Mouse (Mus musculus) heart, postnatal 0 days (tissue): Measurements from ENCODE around the gene Cdyl. TPM values are rescaled to one million over a fixed set of nuclear protein-coding genes. Genes with fewer than 3 reads are reported as not detected.
A peak's percentile ranks its signal among the peaks of the same experiment; 100 is the strongest.

Source experiments
- ATAC-seq: fragments of 200-750 bp; cut with Nextera tagmentation; 2 replicates; pipeline ENCODE4 v1.8.0; 2017; ENCODE audit warnings: low read depth, moderate number of reproducible peaks, moderate library complexity; ENCODE audit not compliant: insufficient read depth
- DNase-seq: peaks from one replicate; pipeline ENCODE4 v3.0.0-alpha.2; 2016; ENCODE audit warnings: low spot score
- H3K27ac ChIP-seq: fragments of 300-500 bp; sonication (generic); 2 replicates; pipeline ENCODE4 v1.5.1; 2014; ENCODE audit warnings: low read depth, mild to moderate bottlenecking
- H3K27me3 ChIP-seq: fragments of 300-500 bp; sonication (generic); 2 replicates; pipeline ENCODE4 v1.6.1; 2014; ENCODE audit warnings: low read length, mixed read lengths; ENCODE audit not compliant: control insufficient read depth, insufficient read depth
- H3K36me3 ChIP-seq: fragments of 300-500 bp; sonication (generic); replicated peaks from 2 replicates; pipeline ENCODE4 v1.6.1; 2014; ENCODE audit warnings: low read length, mixed read lengths; ENCODE audit not compliant: control insufficient read depth, insufficient read depth
- H3K4me1 ChIP-seq: fragments of 300-500 bp; sonication (generic); 2 replicates; pipeline ENCODE4 v1.6.1; 2014; ENCODE audit warnings: antibody characterized with exemption; ENCODE audit not compliant: control insufficient read depth, insufficient read depth
- H3K4me2 ChIP-seq: fragments of 300-500 bp; sonication (generic); 2 replicates; pipeline ENCODE4 v1.6.1; 2014; ENCODE audit warnings: low read depth, mild to moderate bottlenecking, low read length, moderate library complexity
- H3K4me3 ChIP-seq: fragments of 300-500 bp; sonication (generic); 2 replicates; pipeline ENCODE4 v1.5.1; 2014; ENCODE audit warnings: low read depth, low read length
- H3K9ac ChIP-seq: fragments of 300-500 bp; sonication (generic); replicated peaks from 2 replicates; pipeline ENCODE4 v1.6.1; 2014; ENCODE audit warnings: low read depth, low read length, mixed read lengths
- H3K9me3 ChIP-seq: fragments of 300-500 bp; sonication (generic); replicated peaks from 2 replicates; pipeline ENCODE4 v1.6.1; 2016; ENCODE audit warnings: low read length; ENCODE audit not compliant: control insufficient read depth
- CTCF ChIP-seq: IDR thresholded peaks from 2 replicates; pipeline ENCODE4 v1.5.1; 2016; ENCODE audit warnings: antibody characterized with exemption, control low read depth, low read depth
- EP300 ChIP-seq: IDR thresholded peaks from 2 replicates; pipeline ENCODE4 v1.6.1; 2016; ENCODE audit warnings: antibody characterized with exemption, low read depth
- WGBS: fragments of 180-500 bp; shearing (Covaris S2); extraction: QIAGEN DNeasy Blood & Tissue Kit; methylation state at CpG from one replicate; pipeline ENCODE4 v1.1.7; 2014; 5-methylcytosine and 5-hydroxymethylcytosine counted together
- polyA plus RNA-seq: library from polyadenylated mRNA; unstranded; fragments of >200 nt; fragmentation: Nextera tagmentation; extraction: Ambion mirVana; gene quantifications from 2 replicates; pipeline ENCODE4 v1.2.1, GENCODE M21; 2015
- total RNA-seq: library from RNA; depleted of rRNA; stranded (reverse); fragments of >200 nt; gene quantifications from 2 replicates; pipeline ENCODE4 v1.2.3, GENCODE M21; 2014; ENCODE audit warnings: low replicate concordance; rRNA removed

Gene Cdyl
- total RNA-seq (9.2 and 14.0 TPM in 2 replicates), polyA plus RNA-seq (5.3 and 6.1 TPM in 2 replicates)

DNA sequence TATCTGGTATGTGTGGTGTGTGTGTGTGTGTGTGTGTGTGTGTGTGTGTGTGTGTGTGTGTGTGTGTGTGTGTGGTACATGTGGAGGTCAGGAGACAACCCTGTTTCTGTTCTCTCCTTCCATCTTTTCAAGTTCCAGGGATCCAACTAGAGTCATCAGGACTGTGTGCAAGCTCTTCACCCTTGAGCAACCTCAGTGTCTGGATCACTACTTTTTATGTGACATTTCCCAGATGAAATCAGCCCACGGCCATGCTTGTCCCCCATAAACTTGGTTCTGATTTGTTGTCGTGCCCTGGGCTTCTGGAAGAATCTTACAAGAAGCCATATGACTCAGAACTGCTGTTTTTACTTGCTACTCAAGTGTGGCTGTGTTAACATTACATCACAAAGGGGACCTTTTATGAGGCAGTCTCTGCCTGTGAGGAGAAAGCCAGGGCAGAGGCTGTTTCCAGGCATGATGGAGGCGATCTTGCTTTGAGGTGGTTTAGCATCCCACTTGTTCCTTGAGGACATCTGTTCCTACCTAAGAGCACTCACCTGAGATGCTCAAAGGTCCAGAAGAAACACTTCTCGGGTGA is at the start of gene Cdyl:
Gene Cdyl (plus strand): TSS at position 428 of the 580 bp plus-strand sequence.
- H3K27me3 ChIP-seq: no peaks in the 10 kb centered on the region
- TF ChIP-seq CTCF: no peak
- no peak for TF ChIP-seq EP300
- no peaks in the 10 kb centered on the region for H3K9me3 ChIP-seq
- WGBS: 63% methylated on average over 4 of the region's 4 CpGs
- DNase-seq (no peak), ATAC-seq (no peak)
- H3K4me1 ChIP-seq: no peaks in the 10 kb centered on the region
- no peak within 1 kb of the TSS for H3K4me2 ChIP-seq
- no peak within 1 kb of the TSS for H3K27ac ChIP-seq
- H3K9ac ChIP-seq: no peak within 1 kb of the TSS
- H3K36me3 ChIP-seq: no peaks in the 10 kb centered on the region
- no peak within 1 kb of the TSS for H3K4me3 ChIP-seq

DNA sequence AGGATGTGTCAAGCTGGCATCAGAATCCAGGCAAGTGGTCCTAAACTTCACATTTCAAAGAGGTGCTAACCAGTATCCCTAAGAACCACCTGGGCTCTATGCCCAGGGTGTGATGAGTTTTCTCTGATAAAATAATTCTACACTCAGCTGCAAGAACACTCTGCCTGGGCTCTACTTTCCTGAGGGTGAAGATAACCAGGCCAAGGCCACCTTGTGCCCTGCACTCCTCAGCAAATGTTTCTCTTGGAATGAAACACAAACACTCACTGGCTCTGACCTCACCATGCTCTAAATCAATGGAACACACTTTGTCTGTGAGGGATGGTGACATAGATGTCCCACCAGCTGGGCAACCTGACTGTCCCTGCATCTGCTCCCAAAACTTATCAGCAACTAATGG is 48.9 kb upstream of the Cdyl start:
- Histone ChIP-seq H3K9ac (no peak overlapping the region), H3K4me1 (no peaks in the 10 kb centered on the region), H3K4me2 (no peak overlapping the region), H3K27me3 (no peaks in the 10 kb centered on the region), H3K4me3 (no peak overlapping the region), H3K9me3 (no peaks in the 10 kb centered on the region), H3K27ac (no peak overlapping the region), H3K36me3 (no peaks in the 10 kb centered on the region)
- TF ChIP-seq EP300: no peak
- no peak for TF ChIP-seq CTCF
- DNase-seq (no peak), ATAC-seq (no peak)

DNA sequence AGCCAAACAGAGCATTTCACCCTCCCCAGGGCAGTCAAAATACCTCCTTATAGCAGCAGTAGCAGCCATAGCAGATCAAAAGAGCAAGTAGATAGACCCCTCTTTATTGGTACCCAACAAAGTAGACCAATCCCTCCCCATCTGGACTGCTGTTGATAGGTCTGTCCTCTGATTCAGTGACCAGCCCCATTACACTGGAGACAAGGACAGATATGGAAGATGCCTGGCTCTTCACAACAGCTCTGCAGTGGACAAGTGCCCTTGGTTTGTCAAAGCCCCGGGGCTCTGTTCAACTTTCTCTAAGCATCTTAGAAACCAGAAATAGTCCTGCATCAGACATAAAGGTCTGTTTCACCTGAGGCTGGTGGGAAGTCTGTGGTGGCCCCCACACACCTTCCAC is 47.1 kb upstream of the Cdyl start:
- no peaks in the 10 kb centered on the region for H3K4me1 ChIP-seq
- DNase-seq: no peak
- ATAC-seq: no peak
- H3K4me3 ChIP-seq: no peak overlapping the region
- H3K4me2 ChIP-seq: no peak overlapping the region
- no peaks in the 10 kb centered on the region for H3K9me3 ChIP-seq
- no peak overlapping the region for H3K27ac ChIP-seq
- H3K9ac ChIP-seq: no peak overlapping the region
- no peaks in the 10 kb centered on the region for H3K27me3 ChIP-seq
- WGBS: 77% methylated on average over 1 of the region's 1 CpGs
- TF ChIP-seq EP300 (no peak), CTCF (no peak)
- H3K36me3 ChIP-seq: no peaks in the 10 kb centered on the region

DNA sequence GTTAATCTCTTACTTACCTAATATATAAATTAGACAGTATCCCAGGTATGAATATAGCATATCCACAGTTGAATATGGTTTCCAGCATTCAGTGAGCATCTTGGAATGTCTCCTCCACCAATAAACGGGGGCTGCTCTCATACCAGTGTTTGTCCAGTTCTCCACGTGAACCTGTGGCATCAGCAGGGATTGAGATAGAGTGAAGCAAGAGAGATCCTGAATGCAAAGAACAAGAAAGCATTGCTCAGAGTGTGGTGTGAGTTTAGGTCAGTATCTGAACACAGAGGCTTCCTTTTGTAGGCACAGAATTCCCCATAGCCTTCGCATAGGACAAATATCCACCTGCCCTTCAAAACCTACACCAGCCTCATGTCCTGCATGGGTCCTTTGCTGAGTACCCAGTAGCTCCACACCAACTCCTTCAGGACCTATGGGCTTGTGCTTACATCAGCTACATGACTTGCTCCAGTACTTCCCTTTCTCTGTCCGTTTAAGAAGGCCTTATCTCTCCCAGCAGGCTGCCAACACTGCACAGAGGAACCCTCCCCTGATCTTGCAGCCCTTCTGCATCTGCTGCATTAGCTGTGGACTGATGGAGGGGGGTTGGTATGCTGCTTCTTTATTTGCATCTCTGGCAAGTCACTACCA is 44.7 kb upstream of the Cdyl start:
- H3K4me1 ChIP-seq: no peaks in the 10 kb centered on the region
- no peak overlapping the region for H3K27ac ChIP-seq
- ATAC-seq (peak; percentile 14; the same call in 1 of the 2 replicates), DNase-seq (no peak)
- H3K9me3 ChIP-seq: no peaks in the 10 kb centered on the region
- H3K4me3 ChIP-seq: no peak overlapping the region
- no peak overlapping the region for H3K9ac ChIP-seq
- H3K4me2 ChIP-seq: no peak overlapping the region
- TF ChIP-seq EP300 (no peak), CTCF (no peak)
- no peaks in the 10 kb centered on the region for H3K36me3 ChIP-seq
- H3K27me3 ChIP-seq: no peaks in the 10 kb centered on the region
- WGBS: 56% methylated on average over 4 of the region's 4 CpGs

DNA sequence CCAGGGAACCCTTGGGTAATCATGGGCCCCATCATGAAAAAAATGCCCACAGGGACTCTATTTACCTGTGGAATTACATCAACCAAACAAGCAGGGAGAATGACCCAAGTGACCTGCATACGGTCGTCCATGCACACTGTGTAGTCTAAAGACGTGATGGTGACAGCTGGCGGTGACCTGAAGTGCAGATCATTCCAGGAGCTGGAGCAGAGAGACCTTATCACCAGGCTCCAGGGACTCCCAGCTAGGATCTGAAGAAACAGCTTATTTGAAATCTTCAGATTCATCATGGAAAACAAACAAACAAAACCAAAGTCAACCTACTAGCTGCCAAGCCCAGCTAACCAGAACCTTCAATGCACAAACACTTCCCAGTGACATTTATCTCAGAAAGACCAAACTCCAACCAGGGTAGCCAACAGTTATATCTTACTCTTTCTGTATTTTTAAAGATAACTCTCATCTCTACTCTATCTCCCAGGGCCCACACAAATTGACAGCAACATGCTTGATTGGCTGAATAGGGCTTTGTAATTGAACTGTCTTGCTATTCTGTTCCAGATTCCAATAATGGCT is 43.0 kb upstream of the Cdyl start:
- Histone ChIP-seq H3K4me1 (no peaks in the 10 kb centered on the region), H3K4me3 (no peak overlapping the region), H3K36me3 (no peaks in the 10 kb centered on the region), H3K9me3 (no peaks in the 10 kb centered on the region), H3K27ac (no peak overlapping the region), H3K9ac (no peak overlapping the region), H3K27me3 (no peaks in the 10 kb centered on the region), H3K4me2 (no peak overlapping the region)
- no peak for TF ChIP-seq EP300
- no peak for TF ChIP-seq CTCF
- WGBS: 64% methylated on average over 4 of the region's 4 CpGs
- DNase-seq (no peak), ATAC-seq (no peak)
